Comparison of ENCODE assay signal across 21 mouse cellular contexts in genomic region chr5:133550657-133551056, GRCm38 (mm10).
"Had no signal": no experiment of that assay in that cellular context is flagged by ENCODE, and none has a peak within 500 bp of the region (broad histone marks: within the 10 kb centered on the region; RNA-seq: fewer than 3 reads in every experiment).

No protein-coding gene starts in this region.

- DNase-seq: cerebellum, adult 8-10 months; cerebellum, adult 9-10 months; cerebellum, adult 9-11 months; cerebellum, postnatal 10 days; cerebellum, postnatal 14 days; cerebellum, postnatal 25 days; cerebellum, postnatal 36 days; embryo, embryonic 11 days; forebrain, postnatal 0 days; gastrocnemius, adult 2 months; gastrocnemius, postnatal 10 days; gastrocnemius, postnatal 14 days; gastrocnemius, postnatal 25 days; gastrocnemius, postnatal 36 days; heart, adult 11 months; heart, adult 18-20 months; heart, adult 2 months had no signal

- ATAC-seq: forebrain, embryonic 13.5 days; forebrain, embryonic 14.5 days; forebrain, embryonic 15.5 days; forebrain, embryonic 16.5 days; forebrain, postnatal 0 days had no signal
